Mouse (Mus musculus) adipocyte (in vitro differentiated cells): ENCODE results near the gene Ip6k1.

Source experiments
- DNase-seq: peaks from one replicate; pipeline ENCODE4 v3.0.0-alpha.2; 2016; ENCODE audit warnings: low spot score

Gene Ip6k1

GRCm38 (mm10) chr9:108001922-108002770 is at the start of gene Ip6k1:
Gene Ip6k1, plus strand, starts transcription at chr9:108002501.
- DNase-seq = peak; percentile 100

DNA sequence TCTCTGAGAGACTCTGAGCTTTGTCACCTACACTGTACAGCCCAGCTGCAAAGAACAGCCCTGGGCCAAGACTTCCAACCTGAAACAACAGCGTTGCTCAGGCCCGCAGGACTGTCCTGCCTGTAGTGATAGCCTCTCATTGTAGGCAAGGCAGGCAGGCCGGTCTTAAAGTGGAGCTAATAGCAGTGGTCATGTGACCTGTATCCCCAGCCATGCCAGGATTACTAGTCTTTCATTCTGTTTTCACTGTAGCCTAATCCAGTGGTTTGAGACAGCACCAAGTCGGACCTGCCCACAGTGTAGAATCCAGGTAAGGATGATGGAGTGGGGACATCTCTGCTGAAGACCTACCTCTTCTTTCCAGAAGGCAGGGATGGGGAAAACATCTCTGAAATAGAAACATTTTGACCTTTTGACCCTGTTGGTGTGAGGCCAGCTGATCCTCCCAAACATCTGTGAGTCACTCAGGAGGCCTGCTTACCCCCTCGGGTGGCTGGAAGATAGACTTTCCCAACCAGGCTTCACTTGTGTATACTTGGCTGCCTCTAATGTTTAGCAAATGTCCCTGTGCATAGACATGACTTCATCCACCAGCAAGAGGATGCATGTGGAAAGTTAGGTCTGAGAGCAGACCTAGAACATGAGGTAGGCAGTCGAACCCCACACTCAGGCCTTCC is 46.5 kb upstream of the Ip6k1 start:
- DNase-seq = peak; percentile 80

DNA sequence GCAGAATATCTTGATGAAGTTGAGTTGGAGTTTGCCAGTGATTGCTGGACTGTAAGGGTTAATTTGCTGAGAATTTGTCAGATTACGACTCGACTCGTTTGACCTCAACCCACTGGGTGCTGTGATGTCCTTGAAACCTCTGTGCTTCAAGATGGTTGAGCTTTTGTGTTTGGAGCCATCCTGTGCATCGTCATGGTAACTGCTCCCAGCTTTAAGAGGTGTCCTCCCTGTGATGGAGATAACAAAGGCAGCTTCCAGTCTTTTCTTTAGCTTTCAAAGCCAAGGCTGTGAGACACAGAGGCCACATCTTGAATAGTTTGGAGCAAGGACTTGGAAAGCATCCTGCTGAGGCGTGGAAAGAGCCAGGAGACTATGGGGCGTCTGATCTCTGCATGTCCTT is 45.2 kb upstream of the Ip6k1 start:
- no peak for DNase-seq

DNA sequence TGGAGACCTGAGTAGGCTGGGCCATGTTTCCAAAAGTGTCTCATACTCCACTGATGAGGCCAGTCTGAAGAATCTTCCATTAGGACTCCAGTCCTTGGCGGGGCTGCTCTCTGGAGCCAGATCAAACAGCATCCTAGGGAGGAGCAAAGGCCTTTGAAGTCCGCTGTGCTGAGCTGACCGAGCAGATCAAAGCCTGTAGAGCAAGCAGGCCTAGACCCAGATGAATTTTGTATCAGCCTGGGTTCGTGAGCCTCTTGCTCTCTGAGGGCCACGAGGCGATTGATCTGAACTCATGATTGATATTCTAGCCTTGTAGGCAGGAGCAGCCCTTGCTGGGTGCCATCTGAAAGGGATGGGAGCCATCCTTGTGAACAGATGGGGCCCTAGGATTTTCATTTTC is 42.4 kb upstream of the Ip6k1 start:
- no peak for DNase-seq

DNA sequence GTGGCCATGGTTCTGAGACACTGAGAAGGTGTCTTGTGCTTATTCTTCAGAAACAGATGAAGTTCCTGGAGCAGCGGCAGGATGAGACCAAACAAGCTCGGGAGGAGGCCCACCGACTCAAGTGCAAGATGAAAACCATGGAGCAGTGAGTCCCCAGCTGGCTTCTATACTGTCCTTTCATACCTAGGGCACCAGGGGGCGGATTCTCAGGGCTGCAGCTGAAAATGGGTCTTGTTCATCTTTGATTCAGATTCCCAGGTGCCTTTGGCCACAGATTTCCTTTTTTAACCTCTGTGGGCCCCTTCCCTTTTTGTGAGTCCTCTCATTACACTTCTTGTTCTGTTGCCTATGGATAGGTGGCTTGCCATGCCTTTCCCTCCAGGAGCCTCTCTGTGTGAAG is 41.4 kb upstream of the Ip6k1 start:
- DNase-seq = no peak

- DNase-seq = no peak
Measured at GRCm38 (mm10) chr9:107961351-107961762, 40.9 kb upstream of the Ip6k1 start.

DNA sequence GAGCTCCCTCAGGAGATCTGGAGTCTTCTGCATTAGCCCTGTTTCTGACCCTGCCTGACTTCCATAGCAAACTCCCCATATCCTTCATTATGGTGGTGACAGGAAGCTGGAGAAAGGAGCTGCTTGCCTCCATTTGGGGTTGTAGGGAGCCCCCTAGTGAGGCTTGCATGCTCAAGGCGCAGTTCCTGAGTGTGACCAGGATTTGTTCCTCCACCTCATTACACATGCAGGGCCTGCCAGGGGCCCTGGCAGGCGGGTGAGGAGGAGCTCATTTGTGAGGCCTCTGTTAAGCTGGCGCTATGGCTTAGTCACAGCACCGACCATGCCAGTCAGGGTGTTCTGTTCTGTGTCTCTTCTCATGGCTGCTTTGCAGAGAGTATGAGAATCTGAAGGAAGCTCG is 40.4 kb upstream of the Ip6k1 start:
- DNase-seq = peak; percentile 59

DNA sequence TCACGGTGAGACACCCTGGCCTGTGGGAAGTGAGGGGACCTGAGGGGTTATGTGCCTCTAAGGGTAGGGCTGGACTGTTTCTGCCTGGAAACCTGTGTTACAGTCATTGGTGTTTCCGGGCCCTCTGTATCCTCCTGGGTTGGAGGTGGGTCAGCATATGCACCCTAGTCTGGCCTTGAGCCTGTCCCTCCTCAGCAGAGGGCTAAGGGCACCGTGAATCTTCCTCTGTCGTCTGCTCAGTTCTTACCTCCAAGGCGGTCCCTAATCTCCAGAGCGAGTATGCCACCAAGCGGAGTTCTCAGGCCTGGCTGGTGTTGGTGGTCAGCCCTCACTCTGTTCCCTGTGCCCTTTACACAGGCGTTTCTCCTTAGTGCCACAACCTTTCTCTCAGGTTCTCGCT is 39.4 kb upstream of the Ip6k1 start:
- no peak for DNase-seq

- DNase-seq = peak; percentile 94
Measured at GRCm38 (mm10) chr9:107963700-107964099, 38.6 kb upstream of the Ip6k1 start.

DNA sequence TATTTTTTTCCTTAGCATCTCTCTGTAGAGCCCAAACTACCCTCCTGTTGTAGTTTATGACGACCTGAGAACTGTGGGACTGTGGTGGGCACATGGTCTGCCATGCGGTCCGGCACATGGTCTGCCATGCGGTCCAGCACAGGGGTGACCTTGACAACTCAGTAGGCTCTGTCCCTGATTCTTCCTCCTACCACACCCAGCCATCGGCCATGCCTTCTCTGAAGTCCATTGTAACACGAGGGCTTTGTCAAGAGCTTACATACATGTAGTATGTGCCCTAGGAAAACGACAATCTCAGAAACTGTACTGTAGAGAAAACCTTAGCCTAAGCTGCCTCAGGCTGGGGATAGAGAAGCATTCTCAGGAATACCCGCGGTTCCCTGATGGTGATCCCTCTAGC is 37.6 kb upstream of the Ip6k1 start:
- no peak for DNase-seq

- DNase-seq = no peak
Measured at GRCm38 (mm10) chr9:107966676-107967075, 35.6 kb upstream of the Ip6k1 start.

- DNase-seq = no peak
Measured at GRCm38 (mm10) chr9:107967437-107967836, 34.9 kb upstream of the Ip6k1 start.

DNA sequence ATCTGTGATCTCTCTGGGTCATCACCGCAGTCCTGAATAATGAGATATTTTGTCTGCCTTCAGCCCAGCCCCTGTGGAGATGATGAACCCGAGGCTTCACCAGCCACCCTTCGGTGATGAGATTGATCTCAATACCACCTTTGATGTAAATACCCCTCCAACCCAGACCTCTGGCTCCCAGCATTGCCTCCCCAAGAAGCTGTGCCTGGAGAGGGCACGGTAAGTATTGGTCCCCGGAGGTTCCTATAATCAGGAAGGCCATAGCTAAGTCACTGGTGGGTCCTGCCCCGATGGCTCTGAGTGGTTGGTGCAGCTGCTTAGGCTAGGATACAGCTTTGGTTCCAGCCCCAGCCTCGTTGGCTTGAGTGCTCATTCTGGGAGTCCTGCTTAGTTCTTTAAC is 33.8 kb upstream of the Ip6k1 start:
- DNase-seq = no peak

DNA sequence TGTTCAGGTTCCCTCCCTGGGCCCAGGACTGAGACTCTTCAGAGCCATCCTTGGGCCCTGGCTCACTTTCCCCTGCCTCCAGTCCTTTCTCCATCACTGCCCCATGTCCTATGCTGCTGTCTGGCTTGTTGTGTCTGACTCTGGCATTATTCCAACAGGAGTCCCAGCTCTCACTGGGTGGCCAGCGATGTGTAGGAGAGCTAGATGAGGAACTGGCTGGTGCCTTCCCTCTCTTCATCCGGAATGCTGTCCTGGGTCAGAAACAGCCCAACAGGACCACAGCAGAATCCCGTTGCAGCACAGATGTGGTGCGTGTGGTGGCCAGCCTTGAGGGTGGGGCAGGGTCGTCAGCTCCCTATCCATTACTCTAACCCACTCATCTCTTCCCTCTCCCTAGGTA is 32.0 kb upstream of the Ip6k1 start:
- DNase-seq = no peak

GRCm38 (mm10) chr9:107971690-107972541 is 30.4 kb upstream of the Ip6k1 start:
- peak; percentile 18 for DNase-seq

DNA sequence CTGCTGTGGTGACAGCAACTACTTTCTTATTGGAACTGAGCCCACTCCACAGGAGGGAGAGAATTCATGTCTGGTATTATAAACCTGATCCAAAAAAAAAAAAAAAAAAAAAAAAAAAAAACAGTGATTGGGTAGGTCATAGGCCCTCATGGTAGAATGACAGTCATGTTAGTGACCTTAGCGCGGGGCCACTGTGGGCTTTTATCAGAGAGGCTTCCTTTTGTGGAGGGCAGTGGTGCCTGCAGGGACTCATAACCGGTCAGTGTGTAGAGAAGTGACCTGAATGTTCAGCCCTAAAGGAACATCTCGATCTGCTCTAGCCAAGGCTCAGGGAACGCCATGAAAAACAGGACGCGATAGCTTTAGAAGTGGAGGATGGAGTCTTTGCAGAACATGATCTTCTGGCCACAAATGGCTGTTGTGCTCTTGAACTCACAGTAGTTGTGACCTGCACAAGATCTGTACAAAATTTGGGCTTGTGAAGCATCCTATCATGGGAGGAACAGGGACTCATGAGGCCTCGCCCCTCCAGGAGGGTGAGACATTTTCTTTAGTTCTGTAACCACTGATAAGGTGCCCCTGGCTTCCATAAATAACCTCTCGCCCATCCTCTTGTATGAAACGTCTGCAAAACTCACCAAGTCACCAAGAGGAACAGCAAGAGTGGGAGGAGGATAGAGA is 27.7 kb upstream of the Ip6k1 start:
- DNase-seq = no peak

GRCm38 (mm10) chr9:107975399-107976386 is 26.6 kb upstream of the Ip6k1 start, which contains the start of gene Uba7:
Gene Uba7, plus strand, starts transcription at chr9:107975505.
- peak; percentile 76 for DNase-seq

DNA sequence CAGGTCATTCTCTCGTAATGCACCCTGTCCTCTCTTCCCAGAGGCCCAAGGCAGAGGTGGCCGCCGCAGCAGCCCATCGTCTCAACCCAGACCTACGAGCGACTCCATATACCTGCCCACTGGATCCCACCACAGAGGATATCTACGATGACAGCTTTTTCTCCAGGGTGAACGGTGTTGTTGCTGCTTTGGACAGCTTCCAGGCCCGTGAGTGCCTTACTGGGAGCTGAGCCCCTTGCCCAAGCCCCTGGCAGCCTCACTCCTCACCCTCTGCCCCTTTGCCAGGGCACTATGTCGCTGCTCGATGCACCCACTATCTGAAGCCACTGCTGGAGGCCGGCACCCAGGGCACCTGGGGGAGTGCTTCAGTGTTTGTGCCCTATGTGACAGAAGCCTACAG is 23.5 kb upstream of the Ip6k1 start:
- no peak for DNase-seq

DNA sequence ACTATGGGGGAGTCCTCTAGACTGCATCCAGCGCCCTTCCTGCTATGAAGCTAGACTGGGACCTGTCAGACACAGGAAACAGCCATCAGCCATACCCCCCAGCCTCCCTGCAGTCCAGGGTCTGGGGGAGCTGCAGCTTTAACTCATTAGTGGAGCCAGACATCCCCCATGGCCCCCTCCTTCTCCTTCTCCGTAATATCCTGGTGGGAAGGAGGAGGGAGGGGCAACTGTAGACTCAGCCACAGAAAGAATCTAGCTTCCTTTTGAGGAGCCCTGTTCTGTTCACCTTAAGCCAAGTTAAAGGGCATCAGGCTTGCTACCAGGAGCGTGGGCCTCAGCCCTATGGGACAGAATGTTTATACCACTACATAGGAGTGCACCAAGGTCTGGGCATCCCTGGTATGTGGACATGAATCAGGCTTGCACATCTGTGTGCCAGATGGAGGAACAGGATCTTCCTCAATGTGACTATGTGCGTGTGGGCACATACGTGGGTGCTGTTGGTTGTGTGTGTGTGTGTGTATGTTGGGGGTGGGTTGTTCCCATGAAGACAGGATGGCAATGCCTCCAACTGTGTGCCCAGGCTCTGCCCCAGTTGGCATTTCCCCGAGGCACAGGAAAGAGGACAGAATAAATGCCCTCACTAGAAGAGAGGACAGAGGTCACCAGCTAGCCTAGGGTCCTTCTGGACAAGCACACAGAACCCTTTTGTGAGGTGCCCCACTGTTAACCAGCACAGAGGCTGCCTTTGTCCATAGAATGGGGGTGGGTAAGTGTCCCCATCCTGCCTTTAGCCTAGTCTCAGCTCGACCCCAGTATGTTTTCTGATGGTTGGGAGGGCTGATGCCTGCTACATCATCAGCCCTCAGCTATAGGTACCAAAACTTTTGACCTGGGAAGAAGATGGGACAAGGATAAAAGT is 20.4 kb upstream of the Ip6k1 start:
- peak; percentile 34 for DNase-seq
